Mouse (Mus musculus): ENCODE results near the gene Kprp.

GRCm38 (mm10) chr3:92778799-92779198, 48.2 kb downstream of the Kprp start, which contains the start of gene Lce1i:
- TF ChIP-seq FLI1 (IDR thresholded peaks at IDR 0.05; ENCODE audit: low read length) (no peak), GATA1 (IDR thresholded peaks at IDR 0.05; ENCODE audit: borderline replicate concordance, low read length) (no peak)

Data from megakaryocyte, embryonic 14.5 days (primary cell).